Mouse (Mus musculus) ES-Bruce4 (cell line): Measurements from ENCODE around the gene Srsf2. TPM values are rescaled to one million over a fixed set of nuclear protein-coding genes. Genes with fewer than 3 reads are reported as not detected.

Experiments
- H3K27ac ChIP-seq: 2 replicates; pipeline ENCODE4 v1.5.1; 2012; ENCODE audit warnings: low read length, inconsistent platforms; ENCODE audit not compliant: insufficient read depth
- H3K27me3 ChIP-seq: 2 replicates; pipeline ENCODE4 v1.6.1; 2012; ENCODE audit warnings: mild to moderate bottlenecking, low read length, inconsistent platforms; ENCODE audit not compliant: control insufficient read depth, poor library complexity, insufficient read depth, severe bottlenecking
- H3K36me3 ChIP-seq: 2 replicates; pipeline ENCODE4 v1.6.1; 2012; ENCODE audit warnings: inconsistent platforms, mild to moderate bottlenecking, low read length, moderate library complexity; ENCODE audit not compliant: control insufficient read depth, poor library complexity, insufficient read depth, severe bottlenecking
- H3K4me1 ChIP-seq: one replicate; pipeline ENCODE4 v1.8.1; 2011; ENCODE audit warnings: low read length; ENCODE audit not compliant: control insufficient read depth, insufficient read depth
- H3K4me3 ChIP-seq: 2 replicates; pipeline ENCODE4 v1.5.1; 2011; ENCODE audit warnings: low read depth, mild to moderate bottlenecking, low read length
- H3K9ac ChIP-seq: 2 replicates; pipeline ENCODE4 v1.6.1; 2012; ENCODE audit warnings: low read depth, mild to moderate bottlenecking, inconsistent platforms; ENCODE audit not compliant: poor library complexity, severe bottlenecking
- H3K9me3 ChIP-seq: replicated peaks from 2 replicates; pipeline ENCODE4 v1.6.1; 2012; ENCODE audit warnings: mild to moderate bottlenecking, low read length, inconsistent platforms; ENCODE audit not compliant: control insufficient read depth, poor library complexity, insufficient read depth, severe bottlenecking
- CTCF ChIP-seq: IDR thresholded peaks from one replicate; pipeline ENCODE4 v1.8.1; 2011; ENCODE audit warnings: low read depth, low read length
- EP300 ChIP-seq: IDR thresholded peaks from 2 replicates; pipeline ENCODE4 v1.6.1; 2011; ENCODE audit warnings: low read depth, low read length; ENCODE audit not compliant: insufficient read depth
- POLR2A ChIP-seq: IDR thresholded peaks from one replicate; pipeline ENCODE4 v1.8.1; 2011; ENCODE audit warnings: low read length; ENCODE audit not compliant: insufficient read depth
- polyA plus RNA-seq: library from polyadenylated mRNA; stranded (reverse); fragments of >200 nt; gene quantifications from 2 replicates; pipeline ENCODE4 v1.2.4, GENCODE M21; 2011; ENCODE audit warnings: low read depth; ENCODE audit not compliant: missing spikeins, insufficient read depth, insufficient read length

The Srsf2 gene
- polyA plus RNA-seq, 1 experiment: 414 TPM

- Histone ChIP-seq H3K9ac (no peak overlapping the region), H3K27ac (no peak overlapping the region), H3K9me3 (no peaks in the 10 kb centered on the region), H3K27me3 (no peaks in the 10 kb centered on the region), H3K4me1 (peaks cover 7% of the 10 kb centered on the region), H3K4me3 (no peak overlapping the region), H3K36me3 (no peaks in the 10 kb centered on the region)
- TF ChIP-seq CTCF (no peak), EP300 (no peak), POLR2A (no peak)
These were observed 42.4 kb downstream of the Srsf2 start for GRCm38 (mm10) chr11:116810528-116810927.

DNA sequence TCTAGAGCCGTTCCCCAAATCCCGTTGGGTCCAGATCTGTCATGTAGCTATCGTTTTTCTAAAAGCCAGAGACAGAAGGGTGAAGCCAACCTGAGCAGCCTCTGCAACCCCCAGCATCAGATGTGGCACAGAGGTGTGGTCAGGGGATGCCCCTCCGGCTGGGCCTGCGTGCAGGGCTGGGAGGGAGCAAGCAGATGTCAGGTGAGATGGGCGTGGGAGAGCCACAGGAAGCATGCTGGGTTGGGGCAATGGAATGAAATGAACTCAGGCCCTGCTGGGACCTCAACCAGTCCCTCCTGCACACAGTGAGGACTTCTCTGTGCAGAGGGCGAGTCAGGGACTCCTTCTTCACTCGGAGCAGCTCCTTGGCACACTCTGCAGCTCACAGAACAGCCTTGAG is 43.4 kb downstream of the Srsf2 start:
- Histone ChIP-seq H3K9ac (no peak overlapping the region), H3K4me1 (peaks cover 5% of the 10 kb centered on the region)

DNA sequence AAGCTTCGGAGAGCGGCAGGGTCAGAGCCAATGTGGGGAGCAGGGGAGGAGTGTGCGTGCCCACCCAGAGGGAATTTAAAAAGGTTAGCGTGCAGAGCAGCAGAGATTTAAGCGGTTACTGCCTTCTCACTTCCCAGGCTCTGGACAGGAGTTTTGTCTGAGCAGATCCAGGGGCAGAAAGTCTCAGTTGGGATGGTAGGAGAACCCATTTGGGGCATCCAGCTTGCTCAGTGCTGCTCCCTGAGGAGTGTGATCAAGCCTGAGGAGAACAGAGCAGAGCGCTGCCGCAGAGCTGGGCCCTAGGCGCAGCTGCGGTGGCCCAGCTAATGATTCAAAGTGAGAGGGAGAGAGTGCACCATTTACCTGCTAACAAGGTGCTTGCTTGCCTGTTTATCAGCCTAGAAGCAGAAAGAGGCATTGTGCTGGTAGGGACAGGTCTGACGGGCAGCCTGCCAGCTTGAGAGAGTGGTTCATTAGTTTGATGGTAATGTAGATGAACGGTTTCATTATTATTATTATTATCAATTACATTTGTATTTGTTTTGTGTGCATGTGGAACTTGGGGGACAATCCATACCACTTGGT is 44.0 kb downstream of the Srsf2 start:
- Histone ChIP-seq H3K9me3 (no peaks in the 10 kb centered on the region), H3K4me1 (peaks cover 5% of the 10 kb centered on the region), H3K36me3 (no peaks in the 10 kb centered on the region), H3K27ac (no peak overlapping the region), H3K9ac (no peak overlapping the region), H3K27me3 (no peaks in the 10 kb centered on the region), H3K4me3 (no peak overlapping the region)
- TF ChIP-seq EP300 (no peak), CTCF (no peak), POLR2A (no peak)

More for the DNA sequence above, 43.4 kb downstream of the Srsf2 start:
- Histone ChIP-seq H3K27me3 (no peaks in the 10 kb centered on the region), H3K9me3 (no peaks in the 10 kb centered on the region), H3K27ac (no peak overlapping the region), H3K4me3 (no peak overlapping the region), H3K36me3 (no peaks in the 10 kb centered on the region)
- TF ChIP-seq CTCF: no peak
- no peak for TF ChIP-seq EP300
- no peak for TF ChIP-seq POLR2A

GRCm38 (mm10) chr11:116807938-116808606 is 44.8 kb downstream of the Srsf2 start:
- Histone ChIP-seq H3K27me3 (no peaks in the 10 kb centered on the region), H3K4me1 (peaks cover 2% of the 10 kb centered on the region), H3K27ac (no peak overlapping the region), H3K9ac (no peak overlapping the region), H3K4me3 (no peak overlapping the region), H3K9me3 (no peaks in the 10 kb centered on the region), H3K36me3 (no peaks in the 10 kb centered on the region)
- TF ChIP-seq CTCF: peak; percentile 85
- no peak for TF ChIP-seq POLR2A
- TF ChIP-seq EP300: no peak

DNA sequence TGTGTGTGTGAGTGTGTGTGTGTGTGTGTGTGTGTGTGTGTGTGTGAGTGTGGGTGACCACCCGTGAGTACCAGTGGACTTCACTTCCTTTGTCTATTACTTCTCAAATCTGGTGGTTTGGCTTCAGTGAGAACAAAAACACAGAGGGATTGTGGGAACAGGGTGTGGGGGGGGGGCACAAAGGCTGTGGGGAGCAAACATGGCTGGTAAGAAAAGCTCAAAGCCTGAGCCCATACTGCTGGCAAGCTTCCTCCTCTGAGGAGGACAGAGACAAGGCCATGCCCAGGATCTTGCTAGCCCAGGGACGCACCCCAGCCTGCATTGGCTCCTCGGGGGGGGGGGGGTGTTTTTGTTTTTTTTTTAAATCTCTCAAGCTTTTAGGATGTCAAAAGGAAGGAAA is 45.4 kb downstream of the Srsf2 start:
- Histone ChIP-seq H3K9me3 (no peaks in the 10 kb centered on the region), H3K36me3 (no peaks in the 10 kb centered on the region), H3K27ac (no peak overlapping the region), H3K4me3 (no peak overlapping the region), H3K27me3 (no peaks in the 10 kb centered on the region), H3K9ac (no peak overlapping the region), H3K4me1 (no peaks in the 10 kb centered on the region)
- TF ChIP-seq EP300: no peak

GRCm38 (mm10) chr11:116807116-116807515 is 45.8 kb downstream of the Srsf2 start:
- H3K36me3 ChIP-seq: no peaks in the 10 kb centered on the region
- no peaks in the 10 kb centered on the region for H3K27me3 ChIP-seq
- no peak overlapping the region for H3K4me3 ChIP-seq
- H3K27ac ChIP-seq: no peak overlapping the region
- no peaks in the 10 kb centered on the region for H3K4me1 ChIP-seq
- TF ChIP-seq EP300 (no peak), POLR2A (no peak), CTCF (no peak)
- H3K9ac ChIP-seq: no peak overlapping the region
- no peaks in the 10 kb centered on the region for H3K9me3 ChIP-seq
